Mouse (Mus musculus) ES-CJ7 (cell line): ENCODE measurements around the gene Cd300a.
A peak's percentile ranks its signal among the peaks of the same experiment; 100 is the strongest.

Source experiments
- DNase-seq: peaks from one replicate; pipeline ENCODE4 v3.0.0; 2011; ENCODE audit warnings: low read depth, low spot score

Cd300a gene

GRCm38 (mm10) chr11:114866486-114867360 lies 23.1 kb upstream of the Cd300a start:
- no peak for DNase-seq

- no peak for DNase-seq
Measured at GRCm38 (mm10) chr11:114867361-114868235, 22.2 kb upstream of the Cd300a start.

- no peak for DNase-seq
Measured at GRCm38 (mm10) chr11:114868280-114868679, 21.6 kb upstream of the Cd300a start.

- DNase-seq = no peak
Measured at GRCm38 (mm10) chr11:114869787-114870186, 20.1 kb upstream of the Cd300a start.

- no peak for DNase-seq
Measured at GRCm38 (mm10) chr11:114871540-114871939, 18.3 kb upstream of the Cd300a start.

- peak; percentile 95 for DNase-seq
Measured at GRCm38 (mm10) chr11:114873022-114873817, 16.6 kb upstream of the Cd300a start.

GRCm38 (mm10) chr11:114874226-114875145 lies 15.4 kb upstream of the Cd300a start:
- no peak for DNase-seq

- DNase-seq = peak; percentile 77
Measured at GRCm38 (mm10) chr11:114875301-114875801, 14.5 kb upstream of the Cd300a start.

- peak; percentile 72 for DNase-seq
Measured at GRCm38 (mm10) chr11:114876176-114876575, 13.7 kb upstream of the Cd300a start.

- DNase-seq = no peak
Measured at GRCm38 (mm10) chr11:114876621-114877020, 13.2 kb upstream of the Cd300a start.

- peak; percentile 60 for DNase-seq
Measured at GRCm38 (mm10) chr11:114877145-114877544, 12.7 kb upstream of the Cd300a start.

GRCm38 (mm10) chr11:114879666-114880065 lies 10.2 kb upstream of the Cd300a start:
- DNase-seq = no peak

- DNase-seq = no peak
Measured at GRCm38 (mm10) chr11:114880185-114880584, 9.7 kb upstream of the Cd300a start.

- DNase-seq = peak; percentile 55
Measured at GRCm38 (mm10) chr11:114880589-114880988, 9.3 kb upstream of the Cd300a start.

GRCm38 (mm10) chr11:114883251-114883789 lies 6.5 kb upstream of the Cd300a start:
- no peak for DNase-seq

GRCm38 (mm10) chr11:114884380-114885100 lies 5.3 kb upstream of the Cd300a start:
- DNase-seq = no peak

- no peak for DNase-seq
Measured at GRCm38 (mm10) chr11:114890542-114890941, 701 bp downstream of the Cd300a start.

GRCm38 (mm10) chr11:114896085-114896484 lies 6.2 kb downstream of the Cd300a start:
- no peak for DNase-seq

- DNase-seq = no peak
Measured at GRCm38 (mm10) chr11:114898026-114898425, 8.2 kb downstream of the Cd300a start.
